Mouse (Mus musculus) brown adipose tissue, adult 24 weeks (tissue): ENCODE data around the gene Tmem183a. TPM values are rescaled to one million over a fixed set of nuclear protein-coding genes. Genes with fewer than 3 reads are reported as not detected.
A peak's percentile ranks its signal among the peaks of the same experiment; 100 is the strongest.

Source experiments
- H3K27ac ChIP-seq: fragments of 200-500 bp; replicated peaks from 2 replicates; pipeline ENCODE4 v1.5.1; 2012; ENCODE audit warnings: low read depth, mild to moderate bottlenecking, low read length
- H3K4me1 ChIP-seq: fragments of 200-500 bp; 2 replicates; pipeline ENCODE4 v1.6.1; 2012; ENCODE audit warnings: low read length, mixed read lengths; ENCODE audit not compliant: control insufficient read depth, insufficient read depth, insufficient read length
- H3K4me3 ChIP-seq: fragments of 200-500 bp; 2 replicates; pipeline ENCODE4 v1.5.1; 2012; ENCODE audit warnings: low read depth, mild to moderate bottlenecking, low read length, moderate library complexity; ENCODE audit not compliant: insufficient read depth
- polyA plus RNA-seq: library from polyadenylated mRNA; stranded (reverse); fragments of >200 nt; gene quantifications from 2 replicates; pipeline ENCODE4 v1.2.4, GENCODE M21; 2012; ENCODE audit not compliant: missing spikeins, insufficient read depth, insufficient read length

The Tmem183a gene
- polyA plus RNA-seq, 1 experiment, result 20.8 TPM

GRCm38 (mm10) chr1:134363194-134363593 is 1.4 kb upstream of the Tmem183a start:
- peaks cover 6% of the 10 kb centered on the region for H3K4me1 ChIP-seq
- no peak overlapping the region for H3K27ac ChIP-seq
- no peak overlapping the region for H3K4me3 ChIP-seq

DNA sequence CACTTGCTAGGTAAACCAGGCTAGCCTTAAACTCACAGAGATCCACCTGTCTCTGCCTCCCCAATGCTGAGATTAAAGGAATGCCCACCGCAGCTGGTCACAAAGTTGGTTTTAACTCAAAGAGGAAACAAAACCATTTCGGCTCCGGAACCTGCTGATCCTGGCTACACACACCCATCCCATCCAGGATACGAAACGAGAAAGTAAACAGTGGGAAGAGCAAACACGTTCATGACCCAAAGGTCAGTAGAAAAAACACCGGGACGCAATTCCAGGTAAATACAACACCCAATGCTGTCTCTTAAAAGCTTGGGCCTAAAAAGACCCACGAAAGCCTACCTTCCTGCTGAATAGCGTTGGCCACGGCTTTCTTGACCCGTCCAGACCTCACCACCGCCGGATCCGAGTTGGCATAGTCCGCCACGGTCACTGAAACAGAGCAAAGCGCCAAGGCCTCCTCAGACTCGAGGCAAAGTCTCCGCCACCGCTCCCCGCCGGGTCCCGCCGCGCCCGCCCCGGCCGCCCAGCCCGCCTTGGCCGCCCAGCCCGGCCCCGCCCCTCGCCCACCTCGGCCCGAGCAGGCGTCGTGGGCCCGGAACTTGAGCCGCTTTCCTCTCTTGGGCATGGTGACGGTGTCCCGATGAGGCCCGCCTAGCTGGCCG is 453 bp downstream of the Tmem183a start:
- H3K4me3 ChIP-seq, result peak overlapping the region; percentile 95
- peak overlapping the region; percentile 77 for H3K27ac ChIP-seq
- peaks cover 6% of the 10 kb centered on the region for H3K4me1 ChIP-seq

DNA sequence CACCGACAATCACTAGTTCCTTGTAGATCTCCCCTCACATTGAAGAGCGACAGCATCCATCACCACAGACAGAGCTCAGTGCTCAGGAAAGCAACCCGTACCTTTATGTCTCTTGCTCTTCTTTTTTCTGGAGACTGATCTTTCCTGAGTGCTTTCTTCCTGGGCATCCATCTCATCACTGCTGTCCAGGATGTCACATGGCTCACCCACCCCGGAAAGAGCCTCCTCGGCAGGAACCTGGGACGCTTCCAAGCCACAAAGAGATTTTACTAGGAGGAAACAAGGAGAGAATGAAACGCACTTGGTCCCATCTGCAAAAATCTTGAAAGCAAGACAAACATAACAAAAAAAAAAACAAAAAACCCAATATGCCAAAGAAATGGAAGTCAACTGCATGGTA is 1.1 kb downstream of the Tmem183a start:
- Histone ChIP-seq H3K4me1 (peaks cover 6% of the 10 kb centered on the region), H3K27ac (no peak overlapping the region), H3K4me3 (peak overlapping the region; percentile 95)

DNA sequence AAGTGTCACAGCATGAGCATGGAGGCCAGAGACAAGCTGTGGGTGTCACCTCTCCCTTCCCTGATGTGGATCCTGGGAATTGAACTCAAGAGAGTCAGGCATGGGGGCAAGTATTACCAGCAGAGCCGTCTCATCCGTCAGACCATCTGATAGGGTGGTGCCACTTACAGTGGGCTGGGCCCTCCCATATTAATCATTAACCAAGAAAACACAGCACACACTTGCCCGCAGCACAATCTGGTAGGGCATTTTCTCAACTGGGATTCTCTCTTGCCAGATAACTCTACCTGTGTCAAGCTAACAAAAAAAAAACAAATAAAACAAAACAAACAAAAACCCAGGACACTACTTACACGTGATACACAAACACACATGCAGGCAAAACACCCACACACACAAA is 4.3 kb downstream of the Tmem183a start:
- H3K4me3 ChIP-seq, result no peak overlapping the region
- no peak overlapping the region for H3K27ac ChIP-seq
- H3K4me1 ChIP-seq, result peaks cover 6% of the 10 kb centered on the region

DNA sequence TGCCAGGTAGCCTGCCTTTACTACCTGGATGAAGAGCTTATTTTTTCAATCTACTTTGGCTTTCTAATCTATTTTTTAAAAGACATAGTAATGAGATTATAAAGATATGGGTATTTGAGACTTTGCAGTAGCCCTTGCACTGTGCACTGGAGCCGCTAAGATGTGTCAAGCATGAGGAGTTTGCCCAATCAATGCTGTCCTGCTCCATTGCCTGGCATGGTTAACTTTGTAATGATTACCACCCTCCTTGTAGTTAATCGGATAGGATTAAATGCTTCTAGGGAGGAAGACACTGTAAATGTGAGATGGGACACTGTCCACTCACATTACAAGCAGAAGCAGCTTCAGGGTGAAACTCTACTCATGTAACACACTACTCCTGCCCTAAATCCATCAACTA is 8.5 kb downstream of the Tmem183a start:
- H3K27ac ChIP-seq, result no peak overlapping the region
- no peak overlapping the region for H3K4me3 ChIP-seq

DNA sequence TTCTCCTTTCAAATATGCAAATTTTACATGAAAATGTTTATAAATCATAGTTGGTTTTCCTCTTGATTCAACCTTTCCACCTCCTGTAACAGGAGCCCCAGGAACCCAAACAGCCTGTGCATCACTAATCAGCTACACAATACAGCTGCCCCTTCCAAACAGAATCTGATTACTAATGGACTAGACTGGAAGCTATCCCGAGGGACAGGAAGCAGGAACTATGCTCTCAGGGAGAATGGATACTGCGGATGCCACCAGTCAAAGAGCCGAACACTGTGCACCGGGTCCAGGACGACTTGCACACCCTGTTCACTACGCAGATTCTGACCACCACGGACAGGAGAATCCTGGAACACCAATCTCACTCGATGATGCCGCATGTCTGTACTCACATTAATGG is 14.0 kb downstream of the Tmem183a start:
- no peak overlapping the region for H3K4me3 ChIP-seq
- H3K4me1 ChIP-seq, result no peaks in the 10 kb centered on the region; the same call in 1 of the 2 replicates
- H3K27ac ChIP-seq, result no peak overlapping the region

More for the DNA sequence above, 8.5 kb downstream of the Tmem183a start:
- H3K4me1 ChIP-seq, result no peaks in the 10 kb centered on the region

DNA sequence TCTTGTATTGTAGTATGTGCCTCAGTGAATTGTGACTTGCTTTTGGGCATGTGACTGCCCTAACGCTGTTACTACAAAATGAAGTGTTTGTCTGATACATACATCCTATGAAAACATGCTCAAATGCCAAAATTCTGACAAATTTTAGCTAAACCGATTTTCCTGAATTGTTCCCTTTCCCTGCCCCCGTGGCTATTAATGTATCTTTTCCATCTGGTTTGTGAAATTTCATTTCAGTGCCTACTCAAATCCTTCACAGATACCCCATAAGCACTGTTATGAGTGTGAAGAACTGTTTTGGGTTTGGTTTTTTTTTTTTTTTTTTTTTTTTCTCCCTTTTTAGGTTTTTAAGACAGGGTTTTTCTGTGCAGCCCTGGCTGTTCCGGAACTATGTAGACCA is 16.7 kb downstream of the Tmem183a start:
- no peak overlapping the region for H3K27ac ChIP-seq
- H3K4me3 ChIP-seq, result no peak overlapping the region
- no peaks in the 10 kb centered on the region; the same call in 1 of the 2 replicates for H3K4me1 ChIP-seq

DNA sequence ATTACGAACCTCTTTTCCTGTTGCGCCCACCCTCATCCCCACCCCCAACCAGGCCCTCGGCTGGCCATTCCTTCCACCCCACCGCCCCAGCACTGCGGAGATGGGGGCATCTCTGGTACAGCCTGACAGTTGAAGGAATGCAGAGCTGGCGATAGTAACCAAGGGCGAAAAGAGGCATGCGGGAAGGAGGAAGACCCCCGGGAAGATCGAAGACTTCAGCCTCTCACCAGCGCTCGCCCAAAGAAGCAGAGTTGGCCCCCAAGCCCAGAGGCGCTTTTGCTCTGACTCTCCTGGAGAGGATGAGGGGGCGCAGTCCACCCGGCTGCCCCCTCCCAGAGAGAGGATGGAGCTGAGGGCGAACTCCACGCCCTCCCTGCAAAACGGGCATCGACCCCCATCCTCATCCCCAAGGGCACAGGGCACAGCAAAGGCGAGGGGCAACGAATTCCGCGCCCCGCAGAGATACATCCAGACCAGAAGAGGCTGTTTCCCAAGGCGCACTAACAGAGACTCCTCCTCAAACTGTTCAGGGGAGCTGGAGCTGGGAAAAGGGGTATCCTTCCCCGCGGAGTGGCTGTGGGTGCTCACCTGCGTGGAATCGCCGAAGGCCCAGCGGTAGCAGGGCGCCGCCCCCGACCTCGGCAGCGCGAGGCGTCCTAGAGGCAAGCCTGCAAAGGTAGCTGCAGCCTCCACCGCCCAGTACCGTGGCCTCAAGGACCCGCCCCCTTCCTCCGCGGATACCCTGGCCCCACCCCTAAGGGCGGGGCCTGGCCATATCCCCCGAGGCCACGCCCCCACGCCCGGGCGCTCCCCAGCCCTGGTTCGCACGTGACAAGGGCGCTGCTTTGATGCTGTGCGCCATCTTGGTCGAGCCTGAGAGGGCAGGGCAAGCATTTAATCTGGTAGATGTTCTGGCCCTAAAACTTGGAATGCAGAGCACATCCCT is 17.5 kb downstream of the Tmem183a start:
- Histone ChIP-seq H3K4me1 (no peaks in the 10 kb centered on the region; the same call in 1 of the 2 replicates), H3K4me3 (no peak overlapping the region), H3K27ac (no peak overlapping the region)

DNA sequence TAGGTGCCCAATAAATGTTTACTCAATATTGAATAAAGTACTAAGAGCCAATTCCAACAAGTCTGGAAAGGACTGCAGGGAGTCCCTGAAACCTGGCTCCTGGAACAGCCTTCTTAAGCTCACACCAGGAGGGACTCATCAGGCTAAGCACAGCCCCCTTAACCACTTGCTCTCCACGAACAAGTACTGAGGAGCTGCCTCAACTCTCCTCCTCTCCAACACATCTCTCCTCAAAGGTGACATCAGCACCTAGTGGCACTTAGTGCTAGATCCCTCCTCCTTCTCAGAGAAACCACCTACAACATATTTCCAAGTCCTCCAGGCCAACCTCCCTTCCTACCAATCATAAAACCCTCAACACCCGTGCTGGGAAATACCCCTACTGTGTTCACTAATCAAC is 18.2 kb downstream of the Tmem183a start:
- Histone ChIP-seq H3K4me3 (no peak overlapping the region), H3K27ac (no peak overlapping the region), H3K4me1 (no peaks in the 10 kb centered on the region; the same call in 1 of the 2 replicates)

DNA sequence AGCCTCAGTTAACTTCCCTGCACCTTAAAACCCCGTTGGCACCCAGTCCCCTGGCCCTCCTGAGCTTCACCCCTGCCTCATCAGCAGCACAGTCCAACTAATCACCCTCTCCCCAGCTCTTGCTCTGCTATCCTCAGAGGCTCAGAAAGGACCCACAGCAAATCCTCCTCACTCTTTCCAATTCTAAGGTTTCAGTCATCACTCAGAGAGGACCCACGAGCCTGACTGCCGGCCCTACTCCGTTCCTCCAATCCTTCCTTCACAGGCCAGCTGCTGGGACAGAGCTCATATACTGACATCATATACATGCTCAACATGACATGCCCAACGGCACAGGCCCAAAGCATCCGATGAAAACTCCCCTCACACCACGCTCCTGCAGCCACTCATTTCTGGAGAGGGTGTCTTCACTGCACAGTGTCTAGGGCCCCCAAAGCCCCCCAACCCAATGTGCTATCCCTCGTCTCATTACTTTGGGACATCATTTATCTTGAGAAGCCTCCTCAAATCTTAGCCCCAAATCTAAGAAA is 18.9 kb downstream of the Tmem183a start:
- no peak overlapping the region for H3K4me3 ChIP-seq
- H3K4me1 ChIP-seq, result no peaks in the 10 kb centered on the region; the same call in 1 of the 2 replicates
- H3K27ac ChIP-seq, result no peak overlapping the region

DNA sequence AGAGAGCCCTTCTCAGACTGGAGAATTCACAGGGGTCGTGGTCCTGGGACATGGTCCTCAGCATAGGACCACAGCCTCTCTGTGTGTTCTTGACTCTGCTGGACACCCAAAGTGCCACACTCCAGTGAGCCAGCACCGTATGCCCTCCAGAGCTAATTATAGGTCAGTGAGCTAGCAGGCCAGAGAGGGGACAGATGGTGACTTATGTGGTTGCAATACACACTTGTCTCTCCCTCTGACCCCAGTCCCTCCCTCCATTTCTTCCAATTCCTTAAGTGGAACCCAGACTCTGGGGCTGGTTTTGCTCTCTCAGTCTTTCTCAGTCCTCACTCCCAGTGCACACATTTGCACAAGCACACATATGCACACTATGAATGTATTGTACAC is 19.5 kb downstream of the Tmem183a start:
- Histone ChIP-seq H3K4me3 (no peak overlapping the region), H3K4me1 (no peaks in the 10 kb centered on the region; the same call in 1 of the 2 replicates), H3K27ac (no peak overlapping the region)

DNA sequence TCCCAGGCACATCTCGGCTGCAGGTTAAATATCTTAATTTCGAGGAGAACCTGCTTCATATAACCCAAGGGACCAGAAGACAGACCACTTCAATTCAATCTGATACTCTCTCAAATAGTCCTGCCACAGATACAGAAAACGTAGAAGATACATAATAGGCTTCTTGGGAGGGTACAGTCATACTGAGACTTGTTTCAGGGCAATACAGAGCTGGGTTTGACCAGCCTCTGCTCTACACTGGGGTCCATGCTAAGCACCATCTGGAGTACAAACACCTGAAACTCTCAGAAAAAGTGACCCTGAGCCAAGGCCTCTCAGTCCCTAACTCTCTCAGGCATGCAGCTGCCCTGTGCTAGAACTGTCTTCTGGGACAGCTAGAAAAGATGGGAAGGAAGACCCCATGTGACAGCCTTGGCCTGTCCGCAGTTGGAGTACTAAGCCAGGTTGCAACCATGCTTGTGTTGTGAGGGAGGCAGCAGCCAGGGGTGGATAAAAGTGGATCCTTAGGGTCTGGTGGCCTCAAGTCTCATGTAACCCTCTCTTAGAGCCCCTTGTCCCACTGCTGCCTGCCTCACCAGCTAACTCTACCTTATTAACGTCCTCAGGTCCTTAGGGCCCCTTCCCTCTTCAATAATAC is 20.0 kb downstream of the Tmem183a start:
- Histone ChIP-seq H3K4me3 (no peak overlapping the region), H3K27ac (no peak overlapping the region), H3K4me1 (no peaks in the 10 kb centered on the region; the same call in 1 of the 2 replicates)

GRCm38 (mm10) chr1:134339757-134340619 is 21.8 kb downstream of the Tmem183a start:
- no peak overlapping the region for H3K4me3 ChIP-seq
- H3K27ac ChIP-seq, result no peak overlapping the region
- no peaks in the 10 kb centered on the region; the same call in 1 of the 2 replicates for H3K4me1 ChIP-seq

GRCm38 (mm10) chr1:134339162-134339561 is 22.6 kb downstream of the Tmem183a start:
- Histone ChIP-seq H3K27ac (no peak overlapping the region), H3K4me1 (no peaks in the 10 kb centered on the region), H3K4me3 (no peak overlapping the region)
